Comparison of ENCODE assay signal across 9 mouse cellular contexts in genomic region chr9:102352186-102353055, GRCm38 (mm10). TPM values are rescaled to one million over a fixed set of nuclear protein-coding genes. Genes with fewer than 3 reads are reported as not detected.
DNase-seq lines count a peak whose midpoint lies in the region; ATAC-seq and TF ChIP-seq lines count a peak whose summit lies in the region.
"Had no signal": no experiment of that assay in that cellular context is flagged by ENCODE, and none has a peak within 500 bp of the region (broad histone marks: within the 10 kb centered on the region; RNA-seq: fewer than 3 reads in every experiment).

No protein-coding gene starts in this region.

- ATAC-seq in forebrain, embryonic 14.5 days = no peak
- ATAC-seq in limb, embryonic 15.5 days (ENCODE audit: insufficient number of reproducible peaks, low FRiP score, low TSS enrichment, low read depth) = no peak

- no peak for TF ChIP-seq CTCF in kidney, adult 2 months (conservative IDR thresholded peaks at IDR 0.05; ENCODE audit: insufficient read depth, insufficient read length, low read depth, low read length)

- no peaks in the 10 kb centered on the region for H3K4me1 ChIP-seq in kidney, adult 2 months (ENCODE audit: control insufficient read depth, insufficient read depth, low read length)
- peaks cover 9% of the 10 kb centered on the region for H3K4me1 ChIP-seq in forebrain, embryonic 14.5 days (ENCODE audit: control insufficient read depth, insufficient read depth, low read length)
- peaks cover 28% of the 10 kb centered on the region for H3K4me1 ChIP-seq in limb, embryonic 15.5 days

- no peak overlapping the region for H3K27ac ChIP-seq in kidney, adult 2 months (ENCODE audit: insufficient read depth, low read depth, low read length)
- peak overlapping the region; percentile 55; the same call in 1 of the 2 replicates for H3K27ac ChIP-seq in forebrain, embryonic 14.5 days (ENCODE audit: low read depth, low read length)
- no peak overlapping the region for H3K27ac ChIP-seq in limb, embryonic 15.5 days

- no peaks in the 10 kb centered on the region for H3K9me3 ChIP-seq in forebrain, embryonic 14.5 days (replicated peaks; ENCODE audit: control insufficient read depth, low read length)
- H3K9me3 ChIP-seq in limb, embryonic 15.5 days = no peaks in the 10 kb centered on the region

- DNase-seq in kidney, adult 2 months = no peak
- no peak for DNase-seq in kidney, adult 11 months
- DNase-seq in cerebellum, adult 8-10 months = peak; percentile 36
- peak; percentile 39 for DNase-seq in forebrain, embryonic 14.5 days (ENCODE audit: low spot score)
- no peak for DNase-seq in c-Kit-positive CD71-positive TER-119-positive erythroid progenitor cells, embryonic 14.5 days (ENCODE audit: low spot score)
- no peak for DNase-seq in adrenal gland, postnatal 10 days
- DNase-seq in gastrocnemius, adult 8-10 months (ENCODE audit: low spot score in 2 of 2) = no peak

- no peak for TF ChIP-seq POLR2A in kidney, adult 2 months (IDR thresholded peaks at IDR 0.05; ENCODE audit: low read depth, low read length)

- H3K27me3 ChIP-seq in kidney, adult 2 months (replicated peaks; ENCODE audit: control insufficient read depth, insufficient read depth, low read length) = no peaks in the 10 kb centered on the region; the same call in 1 of the 2 replicates
- peaks cover 15% of the 10 kb centered on the region for H3K27me3 ChIP-seq in forebrain, embryonic 14.5 days (replicated peaks; ENCODE audit: control insufficient read depth, insufficient read depth, low read length)
- peaks cover 95% of the 10 kb centered on the region for H3K27me3 ChIP-seq in limb, embryonic 15.5 days

- H3K9ac ChIP-seq in forebrain, embryonic 14.5 days (ENCODE audit: low read length) = peak overlapping the region; percentile 87
- no peak overlapping the region for H3K9ac ChIP-seq in limb, embryonic 15.5 days

- peak overlapping the region; percentile 99 for H3K4me2 ChIP-seq in forebrain, embryonic 14.5 days (ENCODE audit: low read length)
- peak overlapping the region; percentile 99 for H3K4me2 ChIP-seq in limb, embryonic 15.5 days

- 11% methylated on average over 30 of the region's 30 CpGs for WGBS in kidney, adult 2 months
- 2% methylated on average over 30 of the region's 30 CpGs for WGBS in forebrain, embryonic 14.5 days
- WGBS in limb, embryonic 15.5 days = 4% methylated on average over 30 of the region's 30 CpGs

- peak overlapping the region; percentile 59; the same call in 1 of the 2 replicates for H3K4me3 ChIP-seq in kidney, adult 2 months (ENCODE audit: insufficient read depth, low read depth, low read length)
- H3K4me3 ChIP-seq in forebrain, embryonic 14.5 days (ENCODE audit: low read depth, low read length) = peak overlapping the region; percentile 83
- H3K4me3 ChIP-seq in limb, embryonic 15.5 days = peak overlapping the region; percentile 55

- H3K36me3 ChIP-seq in kidney, adult 2 months (ENCODE audit: control insufficient read depth, insufficient read depth, low read length) = no peaks in the 10 kb centered on the region
- H3K36me3 ChIP-seq in forebrain, embryonic 14.5 days (ENCODE audit: control insufficient read depth, insufficient read depth, low read length) = no peaks in the 10 kb centered on the region
- H3K36me3 ChIP-seq in limb, embryonic 15.5 days = no peaks in the 10 kb centered on the region

RNA-seq across cellular contexts. Expression of gene Ephb1, which starts 2.1 kb away (rescaled TPM):
- 2.2 and 2.7 TPM in 2 replicates for polyA plus RNA-seq in kidney, adult 2 months (2012; rRNA removed)
- 27.8 and 32.5 TPM in 2 replicates for polyA plus RNA-seq in forebrain, embryonic 14.5 days (2014; fragmentation: Nextera tagmentation; extraction: Ambion mirVana)
- 1.6 and 2.5 TPM in 2 replicates for polyA plus RNA-seq in limb, embryonic 15.5 days (2015; fragmentation: Nextera tagmentation; extraction: Ambion mirVana)
- total RNA-seq in adrenal gland, postnatal 10 days (2021) = 1 to 10 TPM; 3.5 to 4.6 TPM
- total RNA-seq in gastrocnemius, adult 8-10 months (2022) = under 1 TPM; 0.32 to 0.75 (median 0.51) TPM
- total RNA-seq: MEL had no signal

Comparison
In these comparisons a context has a peak if more than half of its experiments do, and no peak if none do; other contexts are left out.
1. DNase-seq: peak in cerebellum, adult 8-10 months (single experiment) and forebrain, embryonic 14.5 days (single experiment); none in kidney, adult 2 months (single experiment), kidney, adult 11 months (single experiment), c-Kit-positive CD71-positive TER-119-positive erythroid progenitor cells, embryonic 14.5 days (single experiment), adrenal gland, postnatal 10 days (single experiment) and gastrocnemius, adult 8-10 months (0 of 2).
2. Peak in every context shown above with its lines, with median percentiles within 50 percentile points of each other: H3K4me3 ChIP-seq.